Mouse (Mus musculus): ENCODE results near the gene Spire2. TPM values are rescaled to one million over a fixed set of nuclear protein-coding genes. Genes with fewer than 3 reads are reported as not detected.

The Spire2 gene
- polyA plus RNA-seq, 1 experiment from 2014 or later = 44.0 TPM

DNA sequence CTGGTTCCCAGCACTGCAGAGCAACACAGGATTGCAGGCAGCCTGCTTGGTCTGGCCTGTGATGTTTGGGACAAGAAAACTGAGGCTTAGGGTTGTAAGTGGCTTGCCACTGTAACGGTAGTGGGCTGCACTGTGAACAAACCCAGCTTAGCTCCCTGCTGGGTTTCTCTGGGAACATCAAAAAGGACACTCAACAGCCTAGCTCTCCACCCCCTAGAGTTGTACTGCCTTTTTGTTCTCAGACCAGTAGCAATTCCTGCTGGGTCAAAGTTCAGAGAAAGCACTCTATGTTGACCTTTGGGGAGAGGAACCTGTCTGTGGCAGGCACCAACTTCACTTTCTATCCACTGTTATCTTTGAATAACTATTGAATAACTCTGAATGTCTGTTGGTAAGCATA, 2.0 kb downstream of the Spire2 start:
- H3K4me3 ChIP-seq (replicated peaks) = peak overlapping the region; percentile 82
- H3K9ac ChIP-seq (replicated peaks) = peak overlapping the region; percentile 86; the same call in 1 of the 2 replicates
- H3K27ac ChIP-seq (replicated peaks) = peak overlapping the region; percentile 62
- peak overlapping the region; percentile 60 for H3K4me2 ChIP-seq
- no peaks in the 10 kb centered on the region for H3K27me3 ChIP-seq (replicated peaks)
- ATAC-seq (ENCODE audit: low FRiP score) = no peak
- H3K36me3 ChIP-seq = no peaks in the 10 kb centered on the region
- H3K9me3 ChIP-seq (replicated peaks) = no peaks in the 10 kb centered on the region
- peaks cover 48% of the 10 kb centered on the region for H3K4me1 ChIP-seq
- WGBS = 0% methylated on average over 1 of the region's 1 CpGs

DNA sequence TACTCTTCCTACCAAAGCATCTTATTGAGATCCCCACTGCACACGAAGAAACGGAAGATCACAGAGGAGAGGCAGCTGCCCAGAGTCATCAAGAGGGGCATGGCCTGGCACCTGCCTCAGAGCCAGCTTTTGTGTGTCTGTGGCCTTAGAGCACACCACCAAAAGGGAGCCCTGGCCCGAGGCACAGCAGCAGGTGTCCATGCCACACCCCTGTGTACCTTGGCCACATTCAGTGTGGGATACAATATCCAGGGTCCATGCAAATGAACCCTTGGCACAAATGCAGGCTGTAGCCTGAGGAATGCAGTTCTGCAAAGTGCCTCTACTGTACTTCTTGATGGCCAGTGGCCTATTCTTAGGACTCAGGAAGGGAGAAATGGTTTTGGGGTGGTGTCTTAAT, 5.0 kb downstream of the Spire2 start:
- no peaks in the 10 kb centered on the region for H3K27me3 ChIP-seq (replicated peaks)
- H3K9ac ChIP-seq (replicated peaks) = no peak overlapping the region
- no peak overlapping the region for H3K27ac ChIP-seq (replicated peaks)
- no peak overlapping the region for H3K4me3 ChIP-seq (replicated peaks)
- no peak overlapping the region for H3K4me2 ChIP-seq
- H3K4me1 ChIP-seq = peaks cover 31% of the 10 kb centered on the region
- no peak for ATAC-seq (ENCODE audit: low FRiP score)
- H3K36me3 ChIP-seq = peaks cover 5% of the 10 kb centered on the region; the same call in 1 of the 2 replicates
- WGBS = 90% methylated on average over 3 of the region's 3 CpGs
- H3K9me3 ChIP-seq (replicated peaks) = no peaks in the 10 kb centered on the region

DNA sequence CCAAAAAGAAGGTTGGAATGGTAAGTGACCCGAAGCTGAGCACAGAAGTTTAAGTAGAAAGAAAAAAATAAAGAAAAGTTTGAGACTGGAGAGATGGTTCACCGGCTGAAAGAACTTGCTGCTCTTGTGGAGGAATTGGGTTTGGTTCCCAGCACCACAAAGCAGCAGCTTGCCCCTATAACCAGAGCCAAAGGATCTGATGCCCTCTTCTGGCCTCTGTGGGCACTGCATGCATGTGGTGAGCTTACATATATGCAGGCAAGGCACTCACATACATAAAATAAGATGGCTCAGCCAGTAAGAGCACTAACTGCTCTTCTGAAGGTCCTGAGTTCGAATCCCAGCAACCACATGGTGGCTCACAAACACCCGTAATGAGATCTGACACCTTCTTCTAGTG, 7.6 kb downstream of the Spire2 start:
- Histone ChIP-seq H3K4me1 (peaks cover 17% of the 10 kb centered on the region; the same call in 1 of the 2 replicates), H3K4me2 (no peak overlapping the region), H3K36me3 (peaks cover 5% of the 10 kb centered on the region; the same call in 1 of the 2 replicates), H3K27me3 (replicated peaks) (no peaks in the 10 kb centered on the region), H3K9ac (replicated peaks) (no peak overlapping the region), H3K27ac (replicated peaks) (no peak overlapping the region), H3K4me3 (replicated peaks) (no peak overlapping the region), H3K9me3 (replicated peaks) (no peaks in the 10 kb centered on the region)
- WGBS = 96% methylated on average over 4 of the region's 4 CpGs
- ATAC-seq (ENCODE audit: low FRiP score) = no peak

DNA sequence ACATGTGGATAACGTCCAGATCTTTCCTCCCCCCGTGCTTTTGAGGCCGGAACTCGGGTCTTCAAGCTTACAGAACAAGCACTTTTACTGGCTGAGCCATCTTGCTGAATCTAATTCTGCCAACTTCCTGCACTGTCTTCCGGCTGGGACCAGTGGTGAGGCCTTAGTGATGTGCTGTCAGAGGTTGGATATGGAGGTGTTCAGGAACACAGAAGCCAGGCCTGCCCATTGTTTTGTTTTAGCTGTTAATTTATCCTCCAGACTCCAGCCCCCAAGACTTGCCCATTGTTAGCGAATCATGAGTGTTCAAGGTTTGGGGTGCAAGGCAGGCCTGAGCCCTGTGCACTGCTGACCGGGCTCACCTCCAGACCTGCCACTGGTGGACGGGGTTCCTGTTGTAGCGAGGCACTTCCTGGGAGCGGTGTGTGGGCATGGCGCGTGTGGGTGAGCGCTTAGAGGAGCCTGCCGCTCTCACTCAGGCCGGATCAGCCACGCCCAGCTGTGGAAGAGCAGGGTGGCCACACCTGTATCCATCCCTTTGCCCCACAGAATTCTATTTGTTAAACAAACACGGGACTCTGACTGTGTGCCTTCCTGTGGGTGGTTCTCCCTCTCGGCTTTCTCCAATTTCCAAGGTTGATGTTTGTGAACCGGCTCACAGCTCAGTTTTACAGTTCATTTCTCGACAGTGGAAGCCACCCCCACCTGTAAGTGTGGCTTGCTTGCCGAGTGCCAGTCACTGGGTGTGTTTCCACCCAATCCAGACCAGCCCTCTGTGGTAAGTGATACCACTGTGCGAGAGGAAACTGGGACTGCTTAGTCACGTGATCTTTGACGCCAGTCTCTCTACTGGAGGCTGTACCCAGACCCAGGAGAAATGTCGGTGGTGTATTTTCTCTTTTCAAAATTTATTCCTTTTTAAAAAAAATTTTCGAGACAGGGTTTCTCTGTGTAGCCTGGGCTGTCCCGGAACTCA, 8.8 kb downstream of the Spire2 start:
- H3K9me3 ChIP-seq (replicated peaks) = no peaks in the 10 kb centered on the region
- no peak overlapping the region for H3K4me3 ChIP-seq (replicated peaks)
- H3K27me3 ChIP-seq (replicated peaks) = no peaks in the 10 kb centered on the region
- ATAC-seq (ENCODE audit: low FRiP score) = no peak
- 91% methylated on average over 27 of the region's 27 CpGs for WGBS
- H3K4me1 ChIP-seq = peaks cover 10% of the 10 kb centered on the region; the same call in 1 of the 2 replicates
- no peak overlapping the region for H3K27ac ChIP-seq (replicated peaks)
- no peak overlapping the region for H3K9ac ChIP-seq (replicated peaks)
- H3K4me2 ChIP-seq = no peak overlapping the region
- H3K36me3 ChIP-seq = peaks cover 5% of the 10 kb centered on the region; the same call in 1 of the 2 replicates

DNA sequence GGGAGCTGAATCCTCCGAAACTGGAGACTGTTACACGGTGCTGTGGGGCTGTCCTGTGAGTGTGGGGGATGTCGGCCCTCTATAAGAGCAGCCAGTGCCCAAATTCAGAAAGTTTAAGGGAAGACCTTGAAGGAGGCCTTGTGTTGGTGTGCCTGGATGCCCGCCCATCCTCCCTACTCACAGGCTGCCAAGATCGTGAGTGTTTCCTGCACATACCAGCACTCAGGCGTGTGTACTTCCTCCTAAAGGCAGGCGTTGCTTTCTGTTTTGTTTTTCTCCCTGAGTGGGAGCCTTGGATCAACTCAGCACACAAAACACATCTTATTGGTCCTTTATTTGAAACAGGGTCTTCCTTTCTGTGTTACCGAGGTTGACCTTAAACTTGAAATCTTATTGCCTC, 9.7 kb downstream of the Spire2 start:
- H3K27ac ChIP-seq (replicated peaks) = no peak overlapping the region
- H3K4me2 ChIP-seq = no peak overlapping the region
- H3K4me1 ChIP-seq = peaks cover 6% of the 10 kb centered on the region; the same call in 1 of the 2 replicates
- no peak overlapping the region for H3K4me3 ChIP-seq (replicated peaks)
- ATAC-seq (ENCODE audit: low FRiP score) = no peak
- H3K36me3 ChIP-seq = peaks cover 5% of the 10 kb centered on the region; the same call in 1 of the 2 replicates
- H3K9ac ChIP-seq (replicated peaks) = no peak overlapping the region
- no peaks in the 10 kb centered on the region for H3K27me3 ChIP-seq (replicated peaks)
- no peaks in the 10 kb centered on the region for H3K9me3 ChIP-seq (replicated peaks)
- WGBS = 90% methylated on average over 8 of the region's 8 CpGs

DNA sequence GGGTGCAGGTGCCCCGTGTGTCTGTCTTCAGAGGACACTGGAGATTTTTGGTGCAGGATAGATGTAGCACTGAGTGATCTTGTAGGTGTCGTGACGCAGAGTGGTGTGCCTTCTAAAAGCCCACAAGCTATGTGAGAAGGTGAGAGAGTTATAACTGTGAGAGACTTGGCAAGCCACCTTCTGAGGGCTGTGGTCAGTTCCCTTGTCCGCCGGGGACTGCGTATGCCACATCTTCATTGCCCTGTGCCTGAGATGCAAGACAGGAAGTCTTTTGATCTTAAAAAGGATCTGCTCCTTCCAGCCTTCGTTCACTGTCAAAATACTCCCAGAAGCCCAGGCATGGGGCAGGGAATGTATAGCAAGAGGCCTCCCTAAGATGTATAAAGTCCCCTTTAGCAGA, 10.4 kb downstream of the Spire2 start:
- Histone ChIP-seq H3K4me2 (no peak overlapping the region), H3K4me1 (peaks cover 6% of the 10 kb centered on the region; the same call in 1 of the 2 replicates), H3K9me3 (replicated peaks) (no peaks in the 10 kb centered on the region), H3K36me3 (peaks cover 5% of the 10 kb centered on the region; the same call in 1 of the 2 replicates), H3K4me3 (replicated peaks) (no peak overlapping the region), H3K27ac (replicated peaks) (no peak overlapping the region), H3K9ac (replicated peaks) (no peak overlapping the region), H3K27me3 (replicated peaks) (no peaks in the 10 kb centered on the region)
- ATAC-seq (ENCODE audit: low FRiP score) = no peak
- WGBS = 85% methylated on average over 7 of the region's 7 CpGs

DNA sequence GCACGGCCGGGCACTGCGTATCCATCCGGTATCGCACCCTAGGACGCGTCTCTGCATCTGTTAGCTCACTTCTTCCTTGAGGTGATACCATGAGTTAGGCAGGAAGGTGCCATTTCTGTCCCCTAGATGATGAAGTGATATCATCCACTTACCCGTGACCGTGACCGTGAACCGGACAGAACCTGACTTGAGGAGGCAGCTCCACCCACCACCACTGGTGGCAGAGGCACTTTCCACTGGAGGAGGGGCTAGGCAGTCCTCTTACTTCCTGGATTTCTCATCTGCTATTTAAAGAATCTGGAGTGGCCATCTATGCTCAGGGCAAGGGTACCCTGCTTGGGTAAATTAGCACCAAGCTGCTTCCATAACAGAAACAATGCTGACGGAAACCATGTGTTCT, 10.9 kb downstream of the Spire2 start:
- H3K36me3 ChIP-seq = peaks cover 9% of the 10 kb centered on the region; the same call in 1 of the 2 replicates
- H3K4me2 ChIP-seq = no peak overlapping the region
- no peak for ATAC-seq (ENCODE audit: low FRiP score)
- no peak overlapping the region for H3K4me3 ChIP-seq (replicated peaks)
- H3K9ac ChIP-seq (replicated peaks) = no peak overlapping the region
- no peaks in the 10 kb centered on the region for H3K27me3 ChIP-seq (replicated peaks)
- no peaks in the 10 kb centered on the region for H3K9me3 ChIP-seq (replicated peaks)
- whole genome bisulfite sequencing = 88% methylated on average over 12 of the region's 12 CpGs
- H3K27ac ChIP-seq (replicated peaks) = no peak overlapping the region
- peaks cover 6% of the 10 kb centered on the region; the same call in 1 of the 2 replicates for H3K4me1 ChIP-seq

DNA sequence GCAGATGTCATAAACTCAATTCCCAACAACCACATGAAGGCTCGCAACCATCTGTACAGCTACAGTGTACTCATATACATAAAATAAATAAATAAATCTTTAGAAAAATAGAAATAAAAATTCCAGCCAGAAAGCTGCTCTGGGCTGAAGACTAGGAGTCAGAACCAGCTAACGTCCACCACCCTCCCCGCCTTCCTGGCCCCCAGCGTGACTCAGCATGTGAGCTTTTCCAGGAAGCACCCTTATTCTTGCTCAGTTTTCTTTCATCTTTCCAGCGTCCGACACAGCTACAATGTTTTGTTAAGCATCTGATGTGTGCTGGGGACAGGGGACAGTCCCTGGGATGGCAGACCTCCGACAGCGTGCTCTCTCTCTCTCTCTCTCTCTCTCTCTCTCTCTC, 12.6 kb downstream of the Spire2 start:
- ATAC-seq (ENCODE audit: low FRiP score) = no peak
- no peak overlapping the region for H3K27ac ChIP-seq (replicated peaks)

DNA sequence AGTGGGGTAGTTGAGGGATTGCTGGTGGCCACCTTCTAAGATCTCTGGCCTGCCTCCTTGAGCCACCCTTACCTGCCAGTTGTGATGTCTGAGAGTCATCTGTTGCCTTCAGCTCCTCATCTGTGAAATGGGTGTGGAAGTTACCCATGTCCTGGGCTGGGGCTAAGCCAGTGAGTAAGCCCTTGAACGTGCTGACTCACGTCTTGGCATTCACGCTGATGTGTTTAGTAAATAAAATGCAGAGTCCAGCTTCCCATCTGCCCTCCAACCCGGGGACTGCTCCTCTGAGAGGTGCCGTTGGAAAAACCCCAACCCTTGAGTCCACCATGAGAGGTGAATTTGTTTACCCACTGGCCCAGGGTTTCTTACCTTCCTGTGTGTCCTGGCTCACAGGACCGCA, 13.3 kb downstream of the Spire2 start:
- ATAC-seq (ENCODE audit: low FRiP score) = no peak
- WGBS = 86% methylated on average over 6 of the region's 6 CpGs
- Histone ChIP-seq H3K4me1 (peaks cover 6% of the 10 kb centered on the region; the same call in 1 of the 2 replicates), H3K9me3 (replicated peaks) (no peaks in the 10 kb centered on the region), H3K4me2 (no peak overlapping the region), H3K9ac (replicated peaks) (no peak overlapping the region), H3K27me3 (replicated peaks) (no peaks in the 10 kb centered on the region), H3K36me3 (0 out of 2 replicates have a peak, but pooled peaks cover 13% of the 10 kb centered on the region), H3K27ac (replicated peaks) (no peak overlapping the region), H3K4me3 (replicated peaks) (no peak overlapping the region)

More for the DNA sequence above, 12.6 kb downstream of the Spire2 start:
- peaks cover 6% of the 10 kb centered on the region; the same call in 1 of the 2 replicates for H3K4me1 ChIP-seq
- H3K9ac ChIP-seq (replicated peaks) = no peak overlapping the region
- 81% methylated on average over 8 of the region's 8 CpGs for WGBS
- H3K9me3 ChIP-seq (replicated peaks) = no peaks in the 10 kb centered on the region
- H3K36me3 ChIP-seq = peaks cover 12% of the 10 kb centered on the region; the same call in 1 of the 2 replicates
- H3K4me3 ChIP-seq (replicated peaks) = no peak overlapping the region
- H3K27me3 ChIP-seq (replicated peaks) = no peaks in the 10 kb centered on the region
- no peak overlapping the region for H3K4me2 ChIP-seq

DNA sequence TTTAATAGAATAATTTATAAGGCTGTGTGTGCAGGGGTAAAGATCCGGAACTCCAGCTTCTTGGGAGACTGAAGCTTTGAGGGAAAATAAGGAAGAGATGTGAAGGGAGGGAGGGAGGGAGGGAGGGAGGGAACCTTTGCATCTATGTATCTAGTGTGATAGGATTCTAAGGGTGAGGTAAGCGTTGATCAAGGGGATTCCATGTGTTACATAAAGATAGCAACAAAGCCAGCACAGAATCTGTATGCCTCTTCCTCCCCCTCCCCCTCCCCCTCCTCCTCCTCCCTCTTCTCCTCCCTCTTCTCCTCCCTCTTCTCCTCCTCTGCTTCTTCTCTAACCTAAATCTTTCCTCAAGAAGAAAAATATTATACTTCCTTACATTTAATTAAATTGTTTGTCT, 14.8 kb downstream of the Spire2 start:
- ATAC-seq (ENCODE audit: low FRiP score) = no peak
- 0 out of 2 replicates have a peak, but pooled peaks cover 14% of the 10 kb centered on the region for H3K36me3 ChIP-seq
- H3K9ac ChIP-seq (replicated peaks) = no peak overlapping the region
- H3K4me2 ChIP-seq = no peak overlapping the region
- H3K4me3 ChIP-seq (replicated peaks) = no peak overlapping the region
- H3K27ac ChIP-seq (replicated peaks) = no peak overlapping the region
- H3K4me1 ChIP-seq = peaks cover 7% of the 10 kb centered on the region; the same call in 1 of the 2 replicates
- no peaks in the 10 kb centered on the region for H3K27me3 ChIP-seq (replicated peaks)
- WGBS = 100% methylated on average over 2 of the region's 2 CpGs
- H3K9me3 ChIP-seq (replicated peaks) = no peaks in the 10 kb centered on the region

DNA sequence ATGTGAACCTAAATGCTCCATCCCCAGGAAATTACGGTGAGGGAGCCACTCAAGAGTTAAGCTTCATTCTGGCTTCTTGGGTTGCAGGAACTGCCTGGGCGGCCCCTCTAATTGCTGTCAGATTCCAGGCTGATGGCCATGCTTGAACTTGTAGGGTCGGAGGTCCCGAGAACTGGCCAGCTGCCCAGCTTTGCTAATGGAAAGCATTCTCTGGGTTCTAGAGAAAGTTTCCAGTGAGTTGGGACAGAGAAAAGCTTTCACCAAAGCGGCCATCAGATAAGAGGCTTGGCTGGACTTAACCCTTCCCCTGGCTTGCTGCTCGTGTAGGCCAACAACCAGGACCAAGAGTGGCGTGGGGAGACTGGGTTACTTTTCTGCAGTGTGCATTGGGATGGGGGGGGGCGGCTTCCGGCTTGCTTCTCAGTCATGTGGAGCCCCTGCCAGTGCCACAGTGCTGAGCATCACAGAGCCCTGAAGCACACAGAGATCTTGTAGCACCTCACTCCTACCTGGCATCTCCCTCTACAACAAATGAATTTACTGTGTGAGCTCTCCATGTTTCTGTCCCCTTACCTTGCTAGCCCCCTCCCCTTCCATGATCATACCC, 15.8 kb downstream of the Spire2 start:
- Histone ChIP-seq H3K36me3 (0 out of 2 replicates have a peak, but pooled peaks cover 14% of the 10 kb centered on the region), H3K27me3 (replicated peaks) (no peaks in the 10 kb centered on the region), H3K9me3 (replicated peaks) (no peaks in the 10 kb centered on the region), H3K27ac (replicated peaks) (no peak overlapping the region), H3K4me2 (no peak overlapping the region), H3K9ac (replicated peaks) (no peak overlapping the region), H3K4me1 (peaks cover 8% of the 10 kb centered on the region; the same call in 1 of the 2 replicates), H3K4me3 (replicated peaks) (no peak overlapping the region)
- no peak for ATAC-seq (ENCODE audit: low FRiP score)
- 58% methylated on average over 9 of the region's 9 CpGs for WGBS
